Mouse (Mus musculus) hindbrain, embryonic 10.5 days (tissue): ENCODE measurements around the gene Zdhhc4. TPM values are rescaled to one million over a fixed set of nuclear protein-coding genes. Genes with fewer than 3 reads are reported as not detected.

Experiments used
- DNase-seq: peaks from one replicate; pipeline ENCODE4 v3.0.0-alpha.2; 2017; ENCODE audit warnings: low spot score
- H3K27ac ChIP-seq: fragments of 300-500 bp; sonication (generic); 2 replicates; pipeline ENCODE4 v1.5.1; 2016; ENCODE audit warnings: mild to moderate bottlenecking, moderate library complexity
- H3K27me3 ChIP-seq: fragments of 300-500 bp; sonication (generic); 2 replicates; pipeline ENCODE4 v1.6.1; 2016; ENCODE audit warnings: mild to moderate bottlenecking; ENCODE audit not compliant: poor library complexity, insufficient read depth, severe bottlenecking
- H3K36me3 ChIP-seq: fragments of 300-500 bp; sonication (generic); 2 replicates; pipeline ENCODE4 v1.6.1; 2016; ENCODE audit warnings: mild to moderate bottlenecking, moderate library complexity
- H3K4me1 ChIP-seq: fragments of 300-500 bp; sonication (generic); replicated peaks from 2 replicates; pipeline ENCODE4 v1.6.1; 2016; ENCODE audit warnings: mild to moderate bottlenecking
- H3K4me3 ChIP-seq: fragments of 300-500 bp; sonication (generic); 2 replicates; pipeline ENCODE4 v1.5.1; 2016; ENCODE audit warnings: mild to moderate bottlenecking, moderate library complexity
- H3K9me3 ChIP-seq: fragments of 300-500 bp; sonication (generic); 2 replicates; pipeline ENCODE4 v1.6.1; 2016; ENCODE audit warnings: mild to moderate bottlenecking, moderate library complexity
- WGBS: fragments of 180-500 bp; shearing (Covaris S2); methylation state at CpG from one replicate; pipeline ENCODE4 v1.1.7; 2016; 5-methylcytosine and 5-hydroxymethylcytosine counted together
- polyA plus RNA-seq: library from polyadenylated mRNA; unstranded; fragments of >200 nt; fragmentation: Nextera tagmentation; extraction: Ambion mirVana; gene quantifications from 2 replicates; pipeline ENCODE4 v1.2.1, GENCODE M21; 2016

Gene Zdhhc4
- polyA plus RNA-seq, 1 experiment from 2014 or later = 85.7 TPM

- Histone ChIP-seq H3K4me1 (peaks cover 33% of the 10 kb centered on the region), H3K9me3 (no peaks in the 10 kb centered on the region), H3K27ac (no peak overlapping the region), H3K4me3 (no peak overlapping the region), H3K27me3 (peaks cover 76% of the 10 kb centered on the region), H3K36me3 (no peaks in the 10 kb centered on the region)
- DNase-seq = no peak
- 37% methylated on average over 7 of the region's 7 CpGs for WGBS
These were observed 30.2 kb upstream of the Zdhhc4 start for GRCm38 (mm10) chr5:143359263-143359662.

GRCm38 (mm10) chr5:143357564-143357963 lies 28.5 kb upstream of the Zdhhc4 start:
- Histone ChIP-seq H3K9me3 (peaks cover 9% of the 10 kb centered on the region; the same call in 1 of the 2 replicates), H3K36me3 (no peaks in the 10 kb centered on the region), H3K27me3 (peaks cover 62% of the 10 kb centered on the region), H3K27ac (peak overlapping the region; percentile 64), H3K4me1 (peaks cover 20% of the 10 kb centered on the region), H3K4me3 (peak overlapping the region; percentile 41)
- no peak for DNase-seq
- WGBS = 3% methylated on average over 28 of the region's 28 CpGs

GRCm38 (mm10) chr5:143356686-143357388 lies 27.8 kb upstream of the Zdhhc4 start, which contains the start of gene Grid2ip:
Gene Grid2ip (plus strand): TSS chr5:143357338.
- H3K9me3 ChIP-seq = peaks cover 16% of the 10 kb centered on the region; the same call in 1 of the 2 replicates
- peaks cover 55% of the 10 kb centered on the region for H3K27me3 ChIP-seq
- WGBS = 15% methylated on average over 17 of the region's 17 CpGs
- peaks cover 20% of the 10 kb centered on the region for H3K4me1 ChIP-seq
- no peaks in the 10 kb centered on the region for H3K36me3 ChIP-seq
- H3K4me3 ChIP-seq = peak within 1 kb of the TSS; percentile 41
- DNase-seq = peak; percentile 47
- peak within 1 kb of the TSS; percentile 64 for H3K27ac ChIP-seq

GRCm38 (mm10) chr5:143356017-143356416 lies 27.0 kb upstream of the Zdhhc4 start:
- Histone ChIP-seq H3K4me3 (no peak overlapping the region), H3K9me3 (peaks cover 18% of the 10 kb centered on the region; the same call in 1 of the 2 replicates)
- DNase-seq = no peak

GRCm38 (mm10) chr5:143346367-143346766 lies 17.3 kb upstream of the Zdhhc4 start:
- Histone ChIP-seq H3K4me3 (no peak overlapping the region), H3K27ac (no peak overlapping the region), H3K4me1 (no peaks in the 10 kb centered on the region), H3K9me3 (peaks cover 16% of the 10 kb centered on the region), H3K27me3 (no peaks in the 10 kb centered on the region), H3K36me3 (no peaks in the 10 kb centered on the region)
- 78% methylated on average over 8 of the region's 8 CpGs for WGBS
- no peak for DNase-seq

More at GRCm38 (mm10) chr5:143356017-143356416, 27.0 kb upstream of the Zdhhc4 start:
- Histone ChIP-seq H3K4me1 (peaks cover 20% of the 10 kb centered on the region), H3K36me3 (no peaks in the 10 kb centered on the region), H3K27me3 (peaks cover 47% of the 10 kb centered on the region), H3K27ac (no peak overlapping the region)
- WGBS = 39% methylated on average over 5 of the region's 5 CpGs

- H3K4me1 ChIP-seq = no peaks in the 10 kb centered on the region
- H3K4me3 ChIP-seq = no peak overlapping the region
- WGBS = 51% methylated on average over 6 of the region's 6 CpGs
- no peaks in the 10 kb centered on the region for H3K36me3 ChIP-seq
- no peak for DNase-seq
- H3K9me3 ChIP-seq = no peaks in the 10 kb centered on the region
- no peak overlapping the region for H3K27ac ChIP-seq
- H3K27me3 ChIP-seq = no peaks in the 10 kb centered on the region
These were observed 10.5 kb upstream of the Zdhhc4 start for GRCm38 (mm10) chr5:143339603-143340002.

- 66% methylated on average over 6 of the region's 6 CpGs for WGBS
- H3K9me3 ChIP-seq = no peaks in the 10 kb centered on the region
- no peaks in the 10 kb centered on the region for H3K4me1 ChIP-seq
- no peak overlapping the region for H3K27ac ChIP-seq
- DNase-seq = no peak
- no peaks in the 10 kb centered on the region for H3K36me3 ChIP-seq
- H3K4me3 ChIP-seq = no peak overlapping the region
- H3K27me3 ChIP-seq = no peaks in the 10 kb centered on the region
These were observed 7.5 kb upstream of the Zdhhc4 start for GRCm38 (mm10) chr5:143336559-143336958.

GRCm38 (mm10) chr5:143335089-143335460 lies 6.0 kb upstream of the Zdhhc4 start:
- no peaks in the 10 kb centered on the region for H3K9me3 ChIP-seq
- no peak overlapping the region for H3K4me3 ChIP-seq
- WGBS = 83% methylated on average over 7 of the region's 7 CpGs
- peaks cover 2% of the 10 kb centered on the region for H3K4me1 ChIP-seq
- H3K27ac ChIP-seq = no peak overlapping the region
- H3K27me3 ChIP-seq = no peaks in the 10 kb centered on the region
- no peaks in the 10 kb centered on the region for H3K36me3 ChIP-seq
- DNase-seq = no peak

- no peak for DNase-seq
- Histone ChIP-seq H3K4me1 (peaks cover 8% of the 10 kb centered on the region), H3K27me3 (no peaks in the 10 kb centered on the region), H3K4me3 (no peak overlapping the region), H3K36me3 (no peaks in the 10 kb centered on the region), H3K27ac (no peak overlapping the region), H3K9me3 (no peaks in the 10 kb centered on the region)
- WGBS = 74% methylated on average over 14 of the region's 14 CpGs
These were observed 5.5 kb upstream of the Zdhhc4 start for GRCm38 (mm10) chr5:143334418-143335088.

- Histone ChIP-seq H3K27me3 (no peaks in the 10 kb centered on the region), H3K36me3 (no peaks in the 10 kb centered on the region), H3K9me3 (no peaks in the 10 kb centered on the region), H3K27ac (no peak overlapping the region), H3K4me3 (no peak overlapping the region), H3K4me1 (peaks cover 8% of the 10 kb centered on the region)
- WGBS = 20% methylated on average over 5 of the region's 5 CpGs
- peak; percentile 69 for DNase-seq
These were observed 4.8 kb upstream of the Zdhhc4 start for GRCm38 (mm10) chr5:143333872-143334271.

GRCm38 (mm10) chr5:143317288-143317610 lies 11.8 kb downstream of the Zdhhc4 start:
- Histone ChIP-seq H3K27ac (no peak overlapping the region), H3K4me3 (no peak overlapping the region), H3K36me3 (peaks cover 80% of the 10 kb centered on the region), H3K27me3 (no peaks in the 10 kb centered on the region), H3K9me3 (no peaks in the 10 kb centered on the region), H3K4me1 (peaks cover 23% of the 10 kb centered on the region)
- 90% methylated on average over 8 of the region's 8 CpGs for WGBS
- no peak for DNase-seq

- Histone ChIP-seq H3K27me3 (no peaks in the 10 kb centered on the region), H3K4me1 (peaks cover 23% of the 10 kb centered on the region), H3K4me3 (no peak overlapping the region), H3K27ac (no peak overlapping the region), H3K36me3 (peaks cover 80% of the 10 kb centered on the region), H3K9me3 (no peaks in the 10 kb centered on the region)
- no peak for DNase-seq
- WGBS = 92% methylated on average over 5 of the region's 5 CpGs
These were observed 12.3 kb downstream of the Zdhhc4 start for GRCm38 (mm10) chr5:143316605-143317287.

- H3K9me3 ChIP-seq = no peaks in the 10 kb centered on the region
- H3K4me1 ChIP-seq = peaks cover 23% of the 10 kb centered on the region
- DNase-seq = no peak
- 11% methylated on average over 8 of the region's 8 CpGs for WGBS
- H3K27me3 ChIP-seq = no peaks in the 10 kb centered on the region
- peaks cover 80% of the 10 kb centered on the region for H3K36me3 ChIP-seq
- peak overlapping the region; percentile 73 for H3K4me3 ChIP-seq
- H3K27ac ChIP-seq = peak overlapping the region; percentile 100
These were observed 13.6 kb downstream of the Zdhhc4 start for GRCm38 (mm10) chr5:143315514-143315888.
